Mouse (Mus musculus) layer of hippocampus, adult 2 months (tissue): Measurements from ENCODE around the gene Zfp652. TPM values are rescaled to one million over a fixed set of nuclear protein-coding genes. Genes with fewer than 3 reads are reported as not detected.

Experiments used
- DNase-seq, 2 experiments: peaks; one replicate each; pipeline ENCODE4 v3.0.0; 2022; ENCODE audit warnings: low spot score in 2 of 2
- H3K27ac ChIP-seq: fragments of 200-600 bp; 2 replicates; pipeline ENCODE4 v1.8.1; 2022
- H3K4me3 ChIP-seq: fragments of 200-600 bp; 2 replicates; pipeline ENCODE4 v1.8.1; 2022; ENCODE audit warnings: mild to moderate bottlenecking
- CTCF ChIP-seq: fragments of 200-600 bp; conservative IDR thresholded peaks from 2 replicates; pipeline ENCODE4 v1.8.1; 2022; ENCODE audit warnings: antibody characterized with exemption, mild to moderate bottlenecking, moderate library complexity
- total RNA-seq, 2 experiments: library from RNA; stranded (reverse); gene quantifications; 2 replicates each; pipeline ENCODE4 v1.2.3; 2021

Gene Zfp652
- total RNA-seq, 2 experiments from 2014 or later = 49.0 to 50.5 TPM

GRCm38 (mm10) chr11:95843421-95843950, 131.0 kb downstream of the Zfp652 start:
- no peak for DNase-seq
- no peak overlapping the region for H3K4me3 ChIP-seq
- no peak overlapping the region for H3K27ac ChIP-seq
- no peak for TF ChIP-seq CTCF

- DNase-seq = no peak
- Histone ChIP-seq H3K27ac (no peak overlapping the region), H3K4me3 (no peak overlapping the region)
- TF ChIP-seq CTCF = no peak
Observed at GRCm38 (mm10) chr11:95844935-95845334, 132.5 kb downstream of the Zfp652 start.

- no peak for DNase-seq
- Histone ChIP-seq H3K27ac (no peak overlapping the region), H3K4me3 (no peak overlapping the region)
- TF ChIP-seq CTCF = no peak
Observed at GRCm38 (mm10) chr11:95850898-95851297, 138.4 kb downstream of the Zfp652 start.

GRCm38 (mm10) chr11:95853684-95854083, 141.2 kb downstream of the Zfp652 start:
- DNase-seq = peak in 1 of 2 experiments; percentile 39
- H3K4me3 ChIP-seq = no peak overlapping the region
- peak; percentile 88 for TF ChIP-seq CTCF
- H3K27ac ChIP-seq = no peak overlapping the region

GRCm38 (mm10) chr11:95857306-95857705, 144.8 kb downstream of the Zfp652 start:
- no peak overlapping the region for H3K4me3 ChIP-seq
- TF ChIP-seq CTCF = no peak
- DNase-seq = no peak
- no peak overlapping the region; the same call in 1 of the 2 replicates for H3K27ac ChIP-seq

- Histone ChIP-seq H3K27ac (peak overlapping the region; percentile 90), H3K4me3 (peak overlapping the region; percentile 71)
Observed at GRCm38 (mm10) chr11:95857716-95858527, 145.4 kb downstream of the Zfp652 start.

GRCm38 (mm10) chr11:95858528-95859467, 146.3 kb downstream of the Zfp652 start:
- Histone ChIP-seq H3K4me3 (peak overlapping the region; percentile 71), H3K27ac (peak overlapping the region; percentile 90)
- DNase-seq = peak; percentile 97
- TF ChIP-seq CTCF = no peak

More at GRCm38 (mm10) chr11:95857716-95858527, 145.4 kb downstream of the Zfp652 start:
- TF ChIP-seq CTCF = no peak
- DNase-seq = peak; percentile 15 to 28

GRCm38 (mm10) chr11:95859468-95859855, 147.0 kb downstream of the Zfp652 start:
- no peak for TF ChIP-seq CTCF
- Histone ChIP-seq H3K27ac (peak overlapping the region; percentile 90), H3K4me3 (peak overlapping the region; percentile 71)
- DNase-seq = peak; percentile 64 to 68

GRCm38 (mm10) chr11:95860071-95860490, 147.6 kb downstream of the Zfp652 start:
- peak overlapping the region; percentile 90; the same call in 1 of the 2 replicates for H3K27ac ChIP-seq

GRCm38 (mm10) chr11:95861397-95861796, 148.9 kb downstream of the Zfp652 start:
- no peak for TF ChIP-seq CTCF
- no peak for DNase-seq
- Histone ChIP-seq H3K27ac (no peak overlapping the region), H3K4me3 (no peak overlapping the region)

More at GRCm38 (mm10) chr11:95860071-95860490, 147.6 kb downstream of the Zfp652 start:
- TF ChIP-seq CTCF = no peak
- H3K4me3 ChIP-seq = peak overlapping the region; percentile 71
- DNase-seq = no peak

- Histone ChIP-seq H3K4me3 (no peak overlapping the region), H3K27ac (no peak overlapping the region)
- DNase-seq = no peak
- TF ChIP-seq CTCF = no peak
Observed at GRCm38 (mm10) chr11:95869442-95869841, 157.0 kb downstream of the Zfp652 start.

GRCm38 (mm10) chr11:95869918-95870470, 157.5 kb downstream of the Zfp652 start:
- Histone ChIP-seq H3K27ac (no peak overlapping the region), H3K4me3 (no peak overlapping the region)
- no peak for TF ChIP-seq CTCF
- DNase-seq = no peak

- no peak overlapping the region for H3K27ac ChIP-seq
- TF ChIP-seq CTCF = no peak
- no peak overlapping the region for H3K4me3 ChIP-seq
- DNase-seq = no peak
Observed at GRCm38 (mm10) chr11:95875804-95876203, 163.3 kb downstream of the Zfp652 start.
